Mouse (Mus musculus): Measurements from ENCODE around the gene Accs. TPM values are rescaled to one million over a fixed set of nuclear protein-coding genes. Genes with fewer than 3 reads are reported as not detected.
A peak's percentile ranks its signal among the peaks of the same experiment; 100 is the strongest.

The Accs gene
- 4.2 and 6.7 TPM in 2 replicates for total RNA-seq (2012; rRNA removed)
- 6.0 and 6.2 TPM in 2 replicates for total RNA-seq (2014; rRNA removed)
- polyA plus RNA-seq (2012; ENCODE audit: insufficient read length, low read depth) = 5.7 TPM in 2 replicates

- Histone ChIP-seq H3K79me2 (replicated peaks; ENCODE audit: control insufficient read depth, extremely low read depth, insufficient read depth, poor library complexity, severe bottlenecking) (no peaks in the 10 kb centered on the region), H3K27me3 (replicated peaks) (peaks cover 9% of the 10 kb centered on the region), H3K4me3 (replicated peaks in 1 of 3; ENCODE audit: low read depth in 2 of 3, low read length in 2 of 3, poor library complexity in 1 of 3) (peak within 1 kb of the TSS; percentile 67 to 71 (median 69)), H3K36me3 (replicated peaks in 1 of 2; ENCODE audit: control insufficient read depth in 1 of 2, insufficient read depth in 1 of 2, low read length in 1 of 2) (peaks cover 0 to 25% of the 10 kb centered on the region in 2 experiments), H3K9me3 (replicated peaks; ENCODE audit: low read length) (no peaks in the 10 kb centered on the region), H3K4me2 (ENCODE audit: insufficient read depth, low read depth, poor library complexity, severe bottlenecking) (peak within 1 kb of the TSS; percentile 66), H3K9ac (ENCODE audit: insufficient read depth, low read depth) (peak within 1 kb of the TSS; percentile 62), H3K27ac (ENCODE audit: insufficient read depth, low read depth) (no peak within 1 kb of the TSS), H3K4me1 (ENCODE audit: control insufficient read depth in 1 of 2, insufficient read depth in 2 of 2) (peaks cover 2 to 16% of the 10 kb centered on the region in 2 experiments; a peak in 3 of 4 replicates)
- in situ Hi-C loops (cut with MboI; ENCODE audit: low pct_ligation_motif_present, low pct_unique_long_range_greater_than_20kb, low sequenced_read_pairs) = loop anchor here (25.0 kb wide), 1 partner anchor 438 kb away; no protein-coding TSS in a partner anchor
- dilution Hi-C loops (cut with MboI; ENCODE audit: extremely low pct_ligation_motif_present, extremely low pct_unique_long_range_greater_than_20kb, low sequenced_read_pairs) = no loop called here
- DNase-seq (ENCODE audit: extremely low read depth) = peak; percentile 85
- TF ChIP-seq RCOR1 (conservative IDR thresholded peaks at IDR 0.05; ENCODE audit: low read depth, low read length) (no peak), NELFE (IDR thresholded peaks at IDR 0.05; ENCODE audit: low read depth, low read length) (peak; percentile 48; the same call in 1 of the 2 replicates), SIN3A (IDR thresholded peaks at IDR 0.05; ENCODE audit: low read length) (peak; percentile 63; the same call in 1 of the 2 replicates), UBTF (IDR thresholded peaks at IDR 0.05; ENCODE audit: low read depth, low read length) (peak; percentile 77; the same call in 1 of the 2 replicates), CHD2 (IDR thresholded peaks at IDR 0.05; ENCODE audit: low read length) (peak; percentile 39; the same call in 1 of the 2 replicates), KAT2A (IDR thresholded peaks at IDR 0.05; ENCODE audit: insufficient replicate concordance, low read length) (no peak), GABPA (IDR thresholded peaks at IDR 0.05; ENCODE audit: insufficient replicate concordance, low read depth, low read length) (no peak), TBP (conservative IDR thresholded peaks at IDR 0.05; ENCODE audit: low read depth, low read length) (peak; percentile 70), POLR2AphosphoS2 (IDR thresholded peaks at IDR 0.05; ENCODE audit: low read depth, low read length) (0 out of 2 replicates have a peak, but pooled peaks have one; percentile 39), ZMIZ1 (IDR thresholded peaks at IDR 0.05; ENCODE audit: low read depth, low read length) (no peak), CTCF (conservative IDR thresholded peaks at IDR 0.05 in 1 of 2, IDR thresholded peaks at IDR 0.05 in 1 of 2; ENCODE audit: low read depth in 2 of 2, low read length in 2 of 2) (peak in 1 of 2 experiments; percentile 32; a peak in 2 of 4 replicates), HCFC1 (IDR thresholded peaks at IDR 0.05; ENCODE audit: low read depth, low read length) (peak; percentile 43), ELF1 (IDR thresholded peaks at IDR 0.05; ENCODE audit: low read depth, low read length) (peak; percentile 71), MYC (IDR thresholded peaks at IDR 0.05; ENCODE audit: low read depth, low read length) (no peak), MXI1 (IDR thresholded peaks at IDR 0.05; ENCODE audit: low read depth, low read length) (peak; percentile 34; the same call in 1 of the 2 replicates), MAX (IDR thresholded peaks at IDR 0.05; ENCODE audit: low read length) (peak; percentile 30; the same call in 1 of the 2 replicates), NRF1 (IDR thresholded peaks at IDR 0.05; ENCODE audit: low read depth, low read length) (0 out of 2 replicates have a peak, but pooled peaks have one; percentile 15), MAZ (IDR thresholded peaks at IDR 0.05; ENCODE audit: low read depth, low read length) (0 out of 2 replicates have a peak, but pooled peaks have one; percentile 57), JUND (conservative IDR thresholded peaks at IDR 0.05; ENCODE audit: low read depth, low read length) (no peak), POLR2A (IDR thresholded peaks at IDR 0.05; ENCODE audit: low read depth, low read length) (peak; percentile 64), EP300 (IDR thresholded peaks at IDR 0.05; ENCODE audit: low read length) (no peak; the same call in 1 of the 2 replicates), IRF4 (IDR thresholded peaks at IDR 0.05; ENCODE audit: low read depth, low read length) (peak; percentile 23), TCF12 (IDR thresholded peaks at IDR 0.05; ENCODE audit: low read depth, low read length) (peak; percentile 7; the same call in 1 of the 2 replicates)
Measured at GRCm38 (mm10) chr2:93849505-93850089, at the start of gene Accs. TSS of gene Accs (minus strand) at chr2:93849943.
